Mouse (Mus musculus) natural killer cell, adult 2 months (primary cell): Measurements from ENCODE around the gene Robo4.

Experiments used
- DNase-seq, 2 experiments: peaks; one replicate each; pipeline ENCODE4 v3.0.0; 2022; ENCODE audit warnings: low spot score in 2 of 2

Gene Robo4

GRCm38 (mm10) chr9:37402501-37402900 is 804 bp downstream of the Robo4 start:
- DNase-seq = no peak

GRCm38 (mm10) chr9:37403011-37403410 is 1.3 kb downstream of the Robo4 start:
- no peak for DNase-seq

- peak in 1 of 2 experiments; percentile 21 for DNase-seq
Observed at GRCm38 (mm10) chr9:37406372-37406771, 4.7 kb downstream of the Robo4 start.

- no peak for DNase-seq
Observed at GRCm38 (mm10) chr9:37407850-37408502, 6.3 kb downstream of the Robo4 start.

- no peak for DNase-seq
Observed at GRCm38 (mm10) chr9:37409698-37410445, 8.2 kb downstream of the Robo4 start.

- DNase-seq = no peak
Observed at GRCm38 (mm10) chr9:37412989-37413388, 11.3 kb downstream of the Robo4 start.

- no peak for DNase-seq
Observed at GRCm38 (mm10) chr9:37414666-37415065, 13.0 kb downstream of the Robo4 start.

- no peak for DNase-seq
Observed at GRCm38 (mm10) chr9:37418791-37419190, 17.1 kb downstream of the Robo4 start.

- DNase-seq = peak; percentile 68 to 75
Observed at GRCm38 (mm10) chr9:37420676-37421075, 19.0 kb downstream of the Robo4 start.

GRCm38 (mm10) chr9:37421239-37421638 is 19.5 kb downstream of the Robo4 start:
- peak; percentile 7 to 35 for DNase-seq

- DNase-seq = no peak
Observed at GRCm38 (mm10) chr9:37429326-37429725, 27.6 kb downstream of the Robo4 start.

GRCm38 (mm10) chr9:37430582-37430981 is 28.9 kb downstream of the Robo4 start:
- peak; percentile 35 to 67 for DNase-seq

GRCm38 (mm10) chr9:37432026-37432666 is 30.4 kb downstream of the Robo4 start:
- DNase-seq = no peak

- DNase-seq = no peak
Observed at GRCm38 (mm10) chr9:37432720-37433421, 31.2 kb downstream of the Robo4 start, which contains the start of gene Robo3. TSS of gene Robo3 (minus strand) at chr9:37433246.

- DNase-seq = no peak
Observed at GRCm38 (mm10) chr9:37433823-37434560, 32.3 kb downstream of the Robo4 start.

- no peak for DNase-seq
Observed at GRCm38 (mm10) chr9:37434932-37435331, 33.2 kb downstream of the Robo4 start.

- no peak for DNase-seq
Observed at GRCm38 (mm10) chr9:37435616-37436015, 33.9 kb downstream of the Robo4 start.

GRCm38 (mm10) chr9:37437772-37438735 is 36.4 kb downstream of the Robo4 start:
- DNase-seq = no peak

GRCm38 (mm10) chr9:37452401-37452800 is 50.7 kb downstream of the Robo4 start:
- no peak for DNase-seq

- no peak for DNase-seq
Observed at GRCm38 (mm10) chr9:37453328-37453727, 51.6 kb downstream of the Robo4 start.
